Mouse (Mus musculus) cortical plate, adult 2 months (tissue): Measurements from ENCODE around the gene Wnt5a.

Experiments used
- CTCF ChIP-seq: fragments of 200-500 bp; IDR thresholded peaks from 2 replicates; pipeline ENCODE4 v1.5.1; 2011; ENCODE audit warnings: mild to moderate bottlenecking, control low read depth, low read length; ENCODE audit not compliant: insufficient read depth; ENCODE audit errors: extremely low read depth
- POLR2A ChIP-seq: fragments of 200-500 bp; IDR thresholded peaks from 2 replicates; pipeline ENCODE4 v1.6.1; 2011; ENCODE audit warnings: mild to moderate bottlenecking, low read length, control low read depth; ENCODE audit not compliant: insufficient read depth; ENCODE audit errors: extremely low read depth

DNA sequence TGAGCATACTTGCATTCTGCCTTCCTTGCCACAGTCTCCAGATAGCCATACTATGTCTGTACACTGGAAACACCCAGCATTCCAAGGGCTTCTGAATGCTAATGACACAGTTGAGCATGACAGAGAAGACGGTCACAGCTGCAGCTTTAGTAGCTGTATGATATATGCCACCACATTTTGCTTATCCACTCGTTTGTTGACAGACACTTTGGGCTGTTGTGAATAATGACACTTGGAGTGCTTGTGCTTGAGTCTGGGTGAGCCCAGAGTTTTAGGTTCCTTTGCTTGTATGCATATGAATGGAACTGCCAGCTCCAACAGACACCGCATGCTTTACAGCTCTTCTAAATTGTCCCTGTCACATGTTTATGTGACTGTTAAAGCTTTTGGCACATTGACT lies 29.5 kb upstream of the Wnt5a start:
- TF ChIP-seq CTCF (no peak), POLR2A (no peak)
